Mouse (Mus musculus): ENCODE data around the gene Hpse2.

- TF ChIP-seq CTCF (IDR thresholded peaks at IDR 0.05; ENCODE audit: extremely low read depth, insufficient read depth, insufficient read length, insufficient replicate concordance): no peak
- TF ChIP-seq POLR2A (IDR thresholded peaks at IDR 0.05; ENCODE audit: low read depth, low read length): no peak
Measured at GRCm38 (mm10) chr19:42922610-42923009, 465.5 kb downstream of the Hpse2 start.
